Mouse (Mus musculus) mature B cell (primary cell): ENCODE data around the gene Shd.

Experiments
- in situ Hi-C: fragments of 300-500 bp; cut with MboI; formaldehyde crosslinking; loops from 2 replicates; pipeline ENCODE4 v1.14.3; 2019

Shd gene

DNA sequence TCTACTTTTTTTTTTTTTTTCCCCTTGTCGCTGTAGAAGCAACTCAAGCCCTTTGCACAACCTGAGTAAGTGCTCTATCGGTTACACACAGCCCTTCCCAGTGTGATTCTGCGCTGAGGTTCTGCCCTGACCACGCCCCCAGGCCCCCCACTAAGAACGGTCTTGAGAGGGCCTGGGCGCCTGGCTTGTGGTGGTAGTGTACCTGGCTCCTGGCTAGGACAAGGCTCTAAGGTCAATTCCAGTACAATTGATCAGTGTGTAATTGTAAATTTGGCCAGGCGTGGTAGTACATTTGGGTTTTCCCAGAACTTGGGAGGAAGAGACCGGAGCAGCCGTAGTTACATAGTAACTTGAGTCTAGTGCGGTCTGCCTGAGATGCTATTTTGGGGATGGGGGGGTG, 36.7 kb downstream of the Shd start:
- in situ Hi-C loops: no loop called here

- in situ Hi-C loops: no loop called here
Measured at GRCm38 (mm10) chr17:56007444-56008355, 37.4 kb downstream of the Shd start.

DNA sequence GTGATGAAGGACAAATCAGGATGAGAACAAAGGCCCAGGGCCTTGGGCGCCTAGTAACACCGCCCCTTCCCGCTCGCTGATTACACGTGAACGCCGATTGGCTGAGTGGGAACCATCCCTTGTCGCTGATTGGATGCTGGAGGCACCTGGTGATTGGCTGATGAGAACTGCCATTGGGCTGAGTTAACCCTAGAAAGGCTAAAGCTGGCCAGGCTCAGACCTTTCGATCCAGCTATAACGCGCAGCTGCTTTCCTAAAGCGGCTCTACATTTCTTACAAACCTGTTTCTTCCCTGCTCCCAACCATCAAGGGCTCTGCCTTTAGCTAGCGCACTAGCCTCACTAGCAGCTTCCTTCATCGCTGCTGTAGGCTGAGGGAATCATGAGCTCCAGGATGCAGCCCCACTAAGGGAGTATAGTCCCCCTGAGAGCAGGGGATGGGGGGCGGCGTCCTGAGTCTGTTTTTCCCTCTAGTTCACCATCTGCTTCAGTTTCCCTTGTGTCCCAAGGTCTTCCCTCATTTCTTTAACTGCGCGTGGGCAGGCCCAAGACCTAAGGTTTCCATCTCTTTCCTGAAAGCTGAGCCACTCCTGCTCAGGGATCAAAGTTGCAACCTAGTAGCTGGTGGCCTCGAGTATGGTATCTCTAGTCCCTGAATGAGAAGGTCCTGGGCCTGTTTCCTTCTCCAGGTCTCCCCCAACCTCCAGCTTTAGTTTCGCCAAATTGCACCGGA, 38.3 kb downstream of the Shd start:
- in situ Hi-C loops: no loop called here

DNA sequence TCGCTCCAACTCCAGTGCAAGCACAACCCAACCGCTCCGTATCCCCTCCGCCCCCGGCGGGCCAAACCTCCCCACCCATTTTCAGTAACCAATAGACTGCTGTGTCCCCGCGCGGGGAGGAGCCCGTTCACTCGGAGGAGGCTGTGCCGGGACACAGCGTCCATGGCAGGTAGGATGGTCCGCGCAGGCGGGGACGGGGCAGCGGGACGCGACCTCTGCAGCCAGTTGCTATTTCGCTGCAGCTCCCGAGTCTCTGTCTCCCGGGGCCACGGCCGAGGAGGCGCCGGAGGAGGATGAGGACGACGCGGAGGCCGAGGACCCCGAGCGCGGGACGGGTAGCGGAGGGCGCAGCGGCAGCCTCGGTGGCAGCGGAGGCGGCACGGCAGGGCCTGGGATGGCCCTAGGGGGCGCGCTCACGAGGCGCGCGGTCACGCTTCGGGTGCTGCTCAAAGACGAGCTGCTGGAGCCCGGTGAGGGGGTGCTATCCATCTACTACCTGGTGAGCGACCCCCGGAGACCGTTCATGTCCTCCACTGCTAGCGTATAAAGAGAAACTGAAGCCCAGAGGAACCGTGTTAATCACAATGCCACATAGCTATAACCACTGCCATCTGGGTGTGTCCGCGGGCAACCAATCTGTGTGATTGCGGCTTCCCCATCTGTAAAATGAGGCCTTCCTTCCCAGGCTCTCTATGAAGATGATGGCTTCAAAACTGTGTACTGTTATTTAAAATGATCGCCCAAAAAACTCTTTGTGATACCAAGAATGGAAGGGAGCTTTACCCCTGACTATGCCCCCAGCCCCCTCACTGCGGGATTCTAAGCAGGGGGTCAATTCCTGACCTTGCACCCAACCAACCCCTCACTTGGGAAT, 39.1 kb downstream of the Shd start:
- in situ Hi-C loops: no loop called here

DNA sequence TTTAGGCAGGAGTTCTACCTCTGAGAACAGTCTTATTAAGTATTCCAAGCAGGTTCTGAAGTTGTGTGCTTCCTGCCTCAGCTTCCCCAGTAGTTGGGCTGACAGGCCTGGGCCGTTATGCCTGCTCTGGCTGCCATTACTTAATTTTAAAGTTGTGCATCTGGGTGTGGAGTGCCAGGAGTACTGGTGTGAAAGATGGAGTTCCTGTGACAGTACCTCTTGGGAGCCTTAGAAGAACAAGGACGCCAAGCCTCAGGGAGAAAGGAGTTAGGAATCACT, 39.6 kb downstream of the Shd start:
- in situ Hi-C loops: no loop called here

- in situ Hi-C loops: no loop called here
Measured at GRCm38 (mm10) chr17:56010255-56010654, 40.0 kb downstream of the Shd start.

GRCm38 (mm10) chr17:56010681-56011080, 40.4 kb downstream of the Shd start:
- in situ Hi-C loops: no loop called here

- in situ Hi-C loops: no loop called here
Measured at GRCm38 (mm10) chr17:56011441-56011840, 41.2 kb downstream of the Shd start.

DNA sequence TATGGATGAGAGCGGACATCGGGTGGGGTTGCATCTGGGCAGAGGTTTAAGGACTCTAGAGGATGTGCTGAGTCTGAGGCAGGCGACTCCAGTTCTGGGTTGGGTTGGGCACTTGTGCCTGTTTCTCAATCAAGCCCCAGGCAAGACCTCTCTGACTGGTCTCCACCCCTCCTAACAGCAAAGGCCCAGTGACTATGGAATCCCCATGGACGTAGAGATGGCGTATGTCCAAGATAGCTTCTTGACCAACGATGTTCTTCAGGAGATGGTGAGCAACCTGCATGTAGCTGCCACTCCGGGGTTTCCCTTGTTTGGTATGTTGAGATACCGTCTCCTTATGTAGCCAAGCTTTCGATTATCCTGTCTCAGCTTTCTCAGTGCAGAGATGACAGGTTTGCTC, 45.0 kb downstream of the Shd start:
- in situ Hi-C loops: no loop called here

DNA sequence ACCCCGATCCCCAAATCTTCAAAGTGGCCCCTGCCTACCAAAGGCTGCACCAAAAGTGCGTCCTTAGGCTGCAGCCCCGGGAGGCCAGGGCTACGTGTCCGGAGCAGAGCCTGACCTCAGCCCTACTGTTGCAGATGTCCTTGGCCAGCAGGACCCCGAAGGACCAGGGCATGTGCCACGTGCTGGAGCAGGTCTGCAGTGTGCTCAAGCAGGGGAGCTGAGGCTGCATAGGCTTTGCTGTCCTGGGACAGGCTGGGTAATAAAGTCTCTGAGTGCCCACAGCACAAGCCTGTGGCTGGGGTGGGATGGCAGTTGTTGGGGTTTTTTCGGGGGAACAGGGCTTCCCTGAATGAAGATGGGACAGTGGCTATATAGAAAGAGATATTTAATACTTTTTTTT, 46.1 kb downstream of the Shd start:
- in situ Hi-C loops: no loop called here

DNA sequence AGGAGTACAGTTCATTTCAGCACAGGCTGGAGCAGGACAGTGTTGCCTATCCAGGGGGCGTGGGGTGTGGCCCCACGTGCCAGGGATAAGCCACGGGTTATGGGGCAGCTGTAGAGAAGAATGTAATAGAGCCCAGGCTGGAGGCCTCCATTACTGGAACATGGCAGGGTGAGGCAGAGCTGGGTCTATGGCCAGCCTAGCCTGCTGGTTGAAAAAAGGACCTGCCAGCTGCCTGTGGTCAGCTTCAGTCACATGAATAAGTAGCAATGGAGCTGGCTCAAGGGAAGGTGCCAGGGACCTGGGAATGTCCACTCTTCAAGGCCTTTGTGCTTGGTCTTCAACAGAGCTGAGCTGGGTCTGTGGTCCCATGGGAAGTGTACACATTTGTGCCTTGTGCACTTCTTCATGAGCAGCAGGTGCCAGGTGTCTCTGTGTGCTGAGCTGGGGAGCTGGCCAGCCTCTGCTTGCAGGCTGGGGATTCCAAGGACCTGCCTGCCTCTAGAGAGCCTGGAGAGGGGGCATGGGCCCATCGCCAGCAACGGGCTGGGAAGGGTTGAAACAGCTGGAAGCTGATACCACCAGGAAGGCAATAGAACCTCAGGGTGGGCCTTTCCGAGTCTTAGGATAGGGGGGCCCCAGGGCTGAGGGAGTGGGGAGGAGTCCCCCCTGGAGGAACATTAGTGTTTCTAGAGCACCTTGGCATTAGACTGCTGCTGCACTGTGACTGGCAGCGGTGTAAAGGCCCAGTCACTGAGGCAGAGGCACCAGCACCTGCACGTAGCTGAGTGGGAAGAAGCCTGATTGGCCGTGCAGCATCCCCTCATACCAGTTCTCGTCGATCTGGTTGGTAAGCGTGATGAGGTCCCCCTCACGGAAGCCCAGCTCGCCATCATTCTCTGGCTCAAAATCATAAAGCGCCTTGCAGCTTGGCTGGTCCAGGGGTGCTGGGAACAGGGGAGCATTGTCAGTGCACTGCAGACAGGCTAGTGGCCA, 46.8 kb downstream of the Shd start:
- in situ Hi-C loops: no loop called here

- in situ Hi-C loops: no loop called here
Measured at GRCm38 (mm10) chr17:56017848-56018247, 47.6 kb downstream of the Shd start.

DNA sequence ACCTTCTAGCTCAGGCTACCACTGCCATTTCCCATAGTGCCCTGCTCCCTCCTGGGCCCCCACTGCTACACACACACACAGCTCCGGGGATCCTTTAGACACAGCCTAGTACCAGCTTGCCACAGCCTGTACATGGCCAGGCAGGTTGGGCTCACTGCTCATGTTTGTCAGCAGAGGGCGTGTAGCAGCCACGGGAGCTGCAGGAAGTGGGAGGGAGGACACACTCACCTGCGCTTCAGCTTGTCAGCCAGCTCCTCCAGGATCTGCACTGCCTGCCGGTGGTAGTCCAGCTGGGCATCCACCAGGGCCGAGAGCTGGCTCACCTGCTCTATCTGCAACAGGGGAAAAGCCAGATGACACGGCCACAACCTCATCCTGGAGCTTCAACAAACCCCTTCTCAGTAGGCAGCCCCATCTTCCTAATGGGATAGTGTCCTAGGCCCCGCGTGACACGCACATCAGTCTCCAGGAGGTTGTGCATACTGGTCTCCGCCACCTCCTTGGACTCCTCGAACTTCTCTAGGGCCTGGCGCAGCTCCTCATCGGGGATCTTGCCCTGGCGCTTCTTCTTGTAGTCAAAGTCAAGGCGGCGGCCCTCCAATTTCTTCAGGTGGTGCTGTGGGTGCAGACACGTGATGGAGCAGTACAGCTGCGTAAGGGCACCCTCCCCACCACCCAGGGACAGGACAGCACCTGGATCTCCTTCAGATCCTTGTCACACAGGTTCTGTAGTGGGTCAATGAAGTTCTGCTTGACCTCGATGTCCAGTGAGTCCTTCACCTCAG, 48.3 kb downstream of the Shd start:
- in situ Hi-C loops: no loop called here

DNA sequence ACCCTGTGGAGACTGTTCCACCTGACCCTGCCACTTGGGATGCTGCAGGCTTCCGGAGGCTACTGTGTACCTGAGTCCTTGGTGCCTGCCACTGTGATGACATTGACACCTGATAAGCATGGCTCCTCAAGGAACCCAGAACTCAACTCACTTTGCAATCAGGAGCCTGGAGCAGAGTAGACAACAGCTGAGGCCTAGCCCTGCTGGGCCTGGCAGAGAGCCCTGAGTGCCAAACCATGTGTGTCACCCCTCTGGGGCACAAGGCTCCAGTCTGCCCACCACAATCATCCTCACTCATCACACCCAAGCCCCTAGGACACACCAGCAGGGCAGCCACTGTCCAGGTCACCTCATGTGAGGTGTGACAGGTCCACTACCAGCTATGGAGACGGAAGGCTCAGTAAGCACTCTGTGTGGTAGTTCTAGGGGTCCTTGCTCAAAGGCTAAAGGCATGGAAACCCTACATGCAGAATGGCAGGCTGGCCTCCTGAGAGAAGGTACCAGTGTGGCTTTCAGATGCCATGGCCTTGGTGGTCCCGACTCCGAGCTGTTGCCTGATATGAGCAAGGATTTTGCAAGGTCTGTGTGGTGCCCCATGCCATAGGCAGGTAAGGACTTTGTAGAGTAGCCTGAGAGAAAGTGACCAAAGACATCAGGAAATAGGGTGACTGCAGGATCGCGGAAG, 50.3 kb downstream of the Shd start:
- in situ Hi-C loops: no loop called here

DNA sequence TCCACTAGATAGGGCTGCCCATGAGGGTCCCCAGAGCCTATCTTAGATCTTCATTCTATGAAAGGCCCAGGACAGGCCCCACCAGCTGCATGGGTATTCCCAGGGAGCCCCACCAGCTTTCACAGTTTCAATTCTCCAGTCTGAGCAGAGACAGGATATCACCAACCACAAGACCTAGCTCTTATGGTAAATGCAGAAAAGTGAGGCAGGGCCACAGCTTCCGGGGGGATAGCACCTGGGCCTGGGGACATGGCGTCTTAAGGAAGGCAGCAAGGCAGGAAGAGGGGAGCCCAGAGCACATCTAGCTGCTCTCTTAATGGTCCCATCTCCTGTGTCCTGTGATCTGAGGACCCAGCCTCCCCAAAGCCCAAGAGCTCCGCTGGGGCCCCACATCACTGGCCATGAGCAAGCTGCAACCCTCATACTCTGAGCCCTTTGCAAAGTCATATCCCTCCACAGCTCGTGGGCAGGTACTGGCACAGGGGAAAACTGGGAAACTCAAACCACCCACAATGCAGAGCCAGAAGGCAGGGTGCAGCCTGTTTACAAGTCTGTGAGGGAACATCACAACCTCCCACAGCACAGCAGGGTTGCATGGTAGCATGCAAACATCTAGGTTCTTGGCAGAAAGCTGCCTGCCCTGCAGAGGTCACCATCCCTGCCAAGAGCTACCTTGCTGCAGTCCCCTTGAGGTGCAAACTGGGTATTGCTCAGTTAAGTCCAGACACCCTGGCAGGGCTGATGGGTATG, 51.1 kb downstream of the Shd start:
- in situ Hi-C loops: no loop called here

- in situ Hi-C loops: no loop called here
Measured at GRCm38 (mm10) chr17:56022131-56022988, 52.1 kb downstream of the Shd start.

DNA sequence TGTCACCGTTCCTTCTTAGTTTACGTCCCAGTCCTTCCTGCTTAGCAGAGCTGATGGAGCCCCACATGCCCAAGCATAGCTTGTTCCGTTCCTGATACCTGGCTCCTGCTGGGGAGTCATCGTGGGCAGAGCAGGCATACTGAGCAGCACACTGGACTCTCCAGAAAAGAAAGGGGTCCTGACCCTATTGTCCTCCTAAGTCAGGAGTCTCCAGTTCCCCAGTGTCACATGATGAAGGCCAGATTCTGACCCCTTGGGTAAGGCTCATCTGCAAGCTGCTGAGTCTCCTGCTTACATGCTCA, 52.7 kb downstream of the Shd start:
- in situ Hi-C loops: no loop called here

DNA sequence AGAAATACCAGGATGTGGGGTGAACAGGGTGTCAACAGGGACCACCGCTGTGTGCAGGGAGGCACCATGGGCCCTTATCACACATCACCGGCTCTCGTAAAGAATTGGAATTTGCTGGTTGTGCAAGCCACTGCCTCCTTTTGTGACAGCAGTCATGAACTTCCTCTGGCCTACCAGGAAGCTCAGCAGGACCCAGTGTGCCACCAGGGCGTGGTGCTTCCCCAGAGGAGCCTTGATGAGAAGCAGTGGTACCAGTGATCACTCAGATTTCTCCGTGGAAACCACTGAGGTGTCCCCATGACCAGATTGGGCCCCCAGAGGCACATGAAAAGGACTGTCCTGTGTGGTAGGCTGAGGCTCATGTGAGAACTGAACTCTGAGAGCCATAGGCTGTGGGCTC, 53.1 kb downstream of the Shd start:
- in situ Hi-C loops: no loop called here
